Mouse (Mus musculus): ENCODE measurements around the gene Taf8. TPM values are rescaled to one million over a fixed set of nuclear protein-coding genes. Genes with fewer than 3 reads are reported as not detected.

Gene Taf8
- polyA plus RNA-seq, 1 experiment from 2014 or later: 22.0 TPM

DNA sequence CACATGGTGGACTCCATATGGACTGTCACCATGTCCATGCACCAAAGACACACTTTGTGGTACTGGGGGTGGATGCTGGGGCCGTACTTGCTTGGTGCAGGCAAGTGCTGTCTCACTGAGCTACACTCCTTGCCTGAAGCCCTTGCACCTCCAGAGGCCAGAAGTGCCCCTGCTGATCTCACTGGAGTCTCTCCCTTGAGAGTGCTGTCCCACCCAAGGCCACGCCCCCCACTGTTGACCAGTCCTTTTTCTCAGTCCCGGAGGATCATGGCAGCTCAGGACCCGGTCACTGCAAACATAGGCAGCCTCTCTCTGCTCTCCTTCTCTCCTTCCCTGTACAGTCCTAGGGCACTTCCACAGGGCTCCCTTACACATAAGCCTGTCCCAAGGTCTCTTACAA, 27.8 kb downstream of the Taf8 start:
- no peaks in the 10 kb centered on the region for H3K4me1 ChIP-seq
- H3K9ac ChIP-seq: no peak overlapping the region
- H3K27me3 ChIP-seq (replicated peaks): no peaks in the 10 kb centered on the region
- H3K27ac ChIP-seq: no peak overlapping the region
- WGBS: 79% methylated on average over 4 of the region's 4 CpGs
- no peak for ATAC-seq (replicated peaks)
- H3K4me2 ChIP-seq: no peak overlapping the region
- H3K36me3 ChIP-seq (replicated peaks): no peaks in the 10 kb centered on the region
- no peak overlapping the region for H3K4me3 ChIP-seq
- no peaks in the 10 kb centered on the region for H3K9me3 ChIP-seq

- WGBS: 15% methylated on average over 8 of the region's 8 CpGs
- no peaks in the 10 kb centered on the region for H3K36me3 ChIP-seq (replicated peaks)
- no peak overlapping the region for H3K4me3 ChIP-seq
- peaks cover 5% of the 10 kb centered on the region for H3K27me3 ChIP-seq (replicated peaks)
- no peak for ATAC-seq (replicated peaks)
- H3K9me3 ChIP-seq: no peaks in the 10 kb centered on the region
- H3K4me2 ChIP-seq: no peak overlapping the region
- no peak overlapping the region for H3K9ac ChIP-seq
- no peak overlapping the region for H3K27ac ChIP-seq
- H3K4me1 ChIP-seq: no peaks in the 10 kb centered on the region
These were observed 28.6 kb downstream of the Taf8 start for GRCm38 (mm10) chr17:47473434-47473974.

- Histone ChIP-seq H3K4me3 (no peak overlapping the region), H3K27ac (no peak overlapping the region), H3K4me2 (no peak overlapping the region), H3K27me3 (replicated peaks) (peaks cover 13% of the 10 kb centered on the region), H3K9me3 (no peaks in the 10 kb centered on the region), H3K36me3 (replicated peaks) (no peaks in the 10 kb centered on the region), H3K4me1 (no peaks in the 10 kb centered on the region), H3K9ac (no peak overlapping the region)
- WGBS: 62% methylated on average over 15 of the region's 15 CpGs
- no peak for ATAC-seq (replicated peaks)
These were observed 29.4 kb downstream of the Taf8 start for GRCm38 (mm10) chr17:47472435-47473350.

DNA sequence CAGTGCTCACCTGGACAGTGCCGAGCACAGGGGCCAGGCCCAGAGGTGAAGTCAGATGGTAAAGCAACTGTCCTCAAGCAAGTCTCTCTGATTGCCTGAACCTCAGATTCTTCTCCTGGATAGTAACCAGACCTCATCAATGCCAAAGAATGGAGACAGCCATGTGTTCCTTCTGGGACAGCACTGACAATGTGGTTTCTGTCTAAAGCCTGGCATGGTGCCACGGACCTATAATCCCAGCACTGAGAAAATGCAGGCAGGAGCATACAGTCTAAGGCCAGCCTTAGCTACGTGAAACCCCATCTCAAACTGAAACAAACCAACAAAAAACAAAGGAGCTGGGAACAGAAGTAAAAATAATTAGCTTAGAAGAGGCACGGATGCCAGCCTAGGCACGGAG, 31.4 kb downstream of the Taf8 start:
- H3K4me2 ChIP-seq: no peak overlapping the region
- H3K27ac ChIP-seq: no peak overlapping the region
- H3K4me3 ChIP-seq: no peak overlapping the region
- peaks cover 25% of the 10 kb centered on the region for H3K27me3 ChIP-seq (replicated peaks)
- no peaks in the 10 kb centered on the region for H3K9me3 ChIP-seq
- WGBS: 70% methylated on average over 5 of the region's 5 CpGs
- H3K4me1 ChIP-seq: no peaks in the 10 kb centered on the region
- no peaks in the 10 kb centered on the region for H3K36me3 ChIP-seq (replicated peaks)
- ATAC-seq (replicated peaks): no peak
- H3K9ac ChIP-seq: no peak overlapping the region

DNA sequence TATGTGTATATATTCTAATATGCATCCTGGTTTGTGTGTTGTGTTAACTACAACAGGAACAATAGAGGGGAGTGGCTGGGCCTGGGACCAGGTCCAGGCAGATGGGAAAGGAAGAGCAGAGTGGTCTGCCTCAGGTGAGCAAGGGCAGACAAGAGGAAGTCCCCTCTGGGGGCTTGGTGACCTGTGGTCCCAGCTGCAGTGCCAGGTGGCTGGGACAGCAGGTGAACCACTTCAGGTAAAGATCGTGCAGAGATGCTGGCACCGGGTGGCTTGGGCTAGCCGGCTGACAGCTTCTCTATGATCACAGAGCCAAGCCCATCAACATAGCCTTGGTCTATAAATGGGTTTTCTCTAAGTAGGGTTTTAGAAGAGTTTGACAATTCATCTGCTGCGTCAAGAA, 32.0 kb downstream of the Taf8 start:
- peaks cover 25% of the 10 kb centered on the region for H3K27me3 ChIP-seq (replicated peaks)

DNA sequence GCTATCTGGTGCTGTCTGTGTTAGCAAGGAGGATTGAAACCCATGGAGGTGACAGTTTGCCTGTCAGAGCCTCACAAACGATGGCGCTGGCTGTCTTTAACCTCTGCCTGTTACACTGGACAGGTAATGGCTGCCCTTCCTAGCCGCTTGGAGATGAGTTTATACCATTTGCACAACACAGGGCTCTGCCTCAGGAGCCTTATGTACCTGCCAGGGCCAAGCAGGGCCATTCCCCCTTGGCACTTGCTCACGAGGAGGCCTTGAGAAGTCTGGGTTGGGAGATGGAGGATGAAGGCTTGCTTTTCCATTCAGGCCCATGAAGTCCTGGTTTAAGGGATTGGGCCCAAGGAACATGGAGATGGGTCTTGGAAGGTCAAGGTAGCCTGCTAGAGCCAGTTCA, 32.5 kb downstream of the Taf8 start:
- ATAC-seq (replicated peaks): no peak
- H3K36me3 ChIP-seq (replicated peaks): no peaks in the 10 kb centered on the region
- H3K9me3 ChIP-seq: no peaks in the 10 kb centered on the region
- no peak overlapping the region for H3K4me3 ChIP-seq
- no peak overlapping the region for H3K9ac ChIP-seq
- WGBS: 84% methylated on average over 4 of the region's 4 CpGs
- H3K4me2 ChIP-seq: no peak overlapping the region
- no peaks in the 10 kb centered on the region for H3K4me1 ChIP-seq
- H3K27me3 ChIP-seq (replicated peaks): peaks cover 25% of the 10 kb centered on the region
- H3K27ac ChIP-seq: no peak overlapping the region

More for the DNA sequence above, 32.0 kb downstream of the Taf8 start:
- H3K27ac ChIP-seq: no peak overlapping the region
- H3K4me3 ChIP-seq: no peak overlapping the region
- H3K9me3 ChIP-seq: no peaks in the 10 kb centered on the region
- no peaks in the 10 kb centered on the region for H3K4me1 ChIP-seq
- WGBS: 93% methylated on average over 4 of the region's 4 CpGs
- H3K36me3 ChIP-seq (replicated peaks): no peaks in the 10 kb centered on the region
- no peak overlapping the region for H3K9ac ChIP-seq
- H3K4me2 ChIP-seq: no peak overlapping the region
- ATAC-seq (replicated peaks): no peak

DNA sequence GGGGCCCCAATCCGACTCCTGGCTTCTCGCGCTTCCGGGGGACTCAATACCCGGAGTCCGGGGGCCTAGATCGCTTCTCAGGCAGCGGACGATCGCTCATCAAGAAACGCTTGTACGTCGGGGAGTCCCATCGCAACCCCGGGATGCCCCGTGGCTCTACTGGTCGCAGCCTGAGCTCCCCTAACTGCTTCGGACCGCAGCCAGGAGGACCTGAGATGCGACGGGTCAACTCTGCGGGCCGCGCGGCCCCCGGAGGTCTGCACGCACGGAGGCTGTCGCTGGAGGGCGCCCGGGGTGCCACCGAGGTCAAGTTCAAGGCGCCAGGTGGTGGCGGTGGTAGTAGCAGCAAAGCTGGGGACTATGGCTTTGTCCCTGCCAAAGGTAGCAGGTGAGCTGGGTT, 33.6 kb downstream of the Taf8 start:
- Histone ChIP-seq H3K9ac (no peak overlapping the region), H3K4me1 (no peaks in the 10 kb centered on the region), H3K36me3 (replicated peaks) (no peaks in the 10 kb centered on the region), H3K27me3 (replicated peaks) (peaks cover 25% of the 10 kb centered on the region), H3K4me3 (peak overlapping the region; percentile 2; the same call in 1 of the 2 replicates), H3K4me2 (peak overlapping the region; percentile 10; the same call in 1 of the 2 replicates), H3K9me3 (no peaks in the 10 kb centered on the region), H3K27ac (no peak overlapping the region)
- WGBS: 4% methylated on average over 34 of the region's 34 CpGs
- no peak for ATAC-seq (replicated peaks)

GRCm38 (mm10) chr17:47468063-47468462, 34.0 kb downstream of the Taf8 start:
- H3K4me3 ChIP-seq: peak overlapping the region; percentile 2; the same call in 1 of the 2 replicates
- H3K4me1 ChIP-seq: no peaks in the 10 kb centered on the region
- no peak overlapping the region for H3K9ac ChIP-seq
- no peaks in the 10 kb centered on the region for H3K36me3 ChIP-seq (replicated peaks)
- WGBS: 20% methylated on average over 14 of the region's 14 CpGs
- H3K27me3 ChIP-seq (replicated peaks): peaks cover 25% of the 10 kb centered on the region
- H3K9me3 ChIP-seq: no peaks in the 10 kb centered on the region
- peak overlapping the region; percentile 10; the same call in 1 of the 2 replicates for H3K4me2 ChIP-seq
- H3K27ac ChIP-seq: no peak overlapping the region
- ATAC-seq (replicated peaks): no peak

DNA sequence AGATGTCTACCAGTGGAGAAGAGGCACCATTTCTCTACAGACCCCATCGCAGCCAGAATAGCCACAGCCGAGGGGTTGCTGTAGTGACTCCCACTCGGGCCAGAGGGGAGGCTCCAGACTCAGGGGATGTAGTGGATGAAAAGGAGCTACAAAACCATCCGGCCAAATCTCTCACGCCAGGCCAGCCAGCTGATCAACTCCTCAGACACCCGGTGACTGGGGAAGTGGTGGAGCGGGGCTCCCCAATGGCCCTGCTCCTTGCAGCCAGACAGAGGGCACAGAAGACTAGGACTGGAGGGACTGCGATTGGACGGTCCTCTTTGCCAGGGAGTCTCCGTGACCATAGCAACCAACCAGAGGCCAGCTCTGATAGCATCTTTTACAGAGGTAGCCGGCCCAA, 34.4 kb downstream of the Taf8 start:
- H3K27me3 ChIP-seq (replicated peaks): peaks cover 25% of the 10 kb centered on the region

GRCm38 (mm10) chr17:47466284-47466683, 35.8 kb downstream of the Taf8 start:
- WGBS: 29% methylated on average over 9 of the region's 9 CpGs
- peaks cover 25% of the 10 kb centered on the region for H3K27me3 ChIP-seq (replicated peaks)
- ATAC-seq (replicated peaks): no peak
- no peak overlapping the region for H3K9ac ChIP-seq
- no peaks in the 10 kb centered on the region for H3K9me3 ChIP-seq
- no peak overlapping the region for H3K4me3 ChIP-seq
- H3K27ac ChIP-seq: no peak overlapping the region
- H3K4me2 ChIP-seq: no peak overlapping the region
- H3K36me3 ChIP-seq (replicated peaks): no peaks in the 10 kb centered on the region
- H3K4me1 ChIP-seq: no peaks in the 10 kb centered on the region

More for the DNA sequence above, 34.4 kb downstream of the Taf8 start:
- Histone ChIP-seq H3K9me3 (no peaks in the 10 kb centered on the region), H3K4me1 (no peaks in the 10 kb centered on the region), H3K27ac (no peak overlapping the region), H3K4me2 (no peak overlapping the region), H3K4me3 (no peak overlapping the region), H3K9ac (no peak overlapping the region), H3K36me3 (replicated peaks) (no peaks in the 10 kb centered on the region)
- ATAC-seq (replicated peaks): no peak
- 59% methylated on average over 11 of the region's 11 CpGs for WGBS

DNA sequence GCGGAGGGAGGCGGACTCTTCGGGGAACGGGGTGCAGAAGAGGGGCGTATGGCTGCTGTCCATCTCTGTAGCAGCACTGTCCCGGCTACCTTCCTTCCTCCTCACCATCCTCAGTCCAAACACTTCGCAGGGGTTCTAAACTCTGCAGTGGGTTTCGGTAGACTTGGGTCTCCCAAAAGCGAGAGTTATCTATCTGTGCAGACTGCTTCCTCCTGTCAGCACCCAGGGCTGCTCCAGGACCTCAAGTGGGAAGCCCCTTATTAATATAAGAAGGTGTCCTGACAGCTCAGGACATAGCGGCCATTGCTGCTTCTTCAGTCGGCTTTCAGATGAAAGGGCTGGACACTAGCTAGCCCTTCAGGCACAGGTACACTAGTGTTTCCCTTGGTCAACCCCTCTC, 37.1 kb downstream of the Taf8 start:
- ATAC-seq (replicated peaks): no peak
- no peaks in the 10 kb centered on the region for H3K4me1 ChIP-seq
- no peak overlapping the region for H3K4me3 ChIP-seq
- 73% methylated on average over 11 of the region's 11 CpGs for WGBS
- H3K9me3 ChIP-seq: no peaks in the 10 kb centered on the region
- no peak overlapping the region for H3K27ac ChIP-seq
- peaks cover 28% of the 10 kb centered on the region for H3K27me3 ChIP-seq (replicated peaks)
- H3K36me3 ChIP-seq (replicated peaks): no peaks in the 10 kb centered on the region
- H3K4me2 ChIP-seq: no peak overlapping the region
- no peak overlapping the region for H3K9ac ChIP-seq

DNA sequence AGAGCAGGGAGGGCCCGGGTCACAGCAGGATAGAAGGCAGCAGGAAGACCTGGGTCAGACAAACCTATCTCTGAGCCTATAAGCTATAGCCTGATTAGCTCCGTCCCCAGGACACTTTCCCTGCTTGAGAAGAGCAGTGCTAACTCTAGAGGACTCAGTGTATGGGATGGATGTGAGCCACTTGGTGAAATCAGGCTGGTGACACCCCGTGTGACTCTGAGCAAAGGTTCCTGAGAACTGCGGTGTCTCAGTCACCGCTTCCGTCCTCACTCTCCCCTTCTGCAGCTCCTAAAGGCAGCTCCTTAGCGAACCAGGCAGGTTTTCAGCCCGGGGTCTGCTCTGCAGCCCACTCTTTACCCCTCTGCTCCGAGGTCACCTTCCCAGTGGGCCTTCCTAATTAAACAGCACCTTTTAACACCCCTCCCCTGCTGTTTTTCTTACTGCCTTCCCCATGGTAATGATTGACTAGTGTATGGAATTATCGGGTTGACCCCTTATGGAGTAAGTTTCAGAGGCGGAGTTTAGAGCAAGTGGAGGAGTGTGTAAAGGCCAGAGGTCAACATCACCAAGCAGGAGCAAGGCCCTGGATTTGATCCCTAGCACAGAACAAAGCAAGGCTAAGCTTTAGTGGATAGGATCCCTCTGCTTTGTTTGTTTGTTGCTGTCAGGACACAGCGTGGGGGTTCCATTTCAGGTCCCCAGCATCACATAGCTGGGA, 37.7 kb downstream of the Taf8 start:
- no peak overlapping the region for H3K9ac ChIP-seq

More for the DNA sequence above, 37.7 kb downstream of the Taf8 start:
- Histone ChIP-seq H3K4me3 (no peak overlapping the region), H3K9me3 (no peaks in the 10 kb centered on the region), H3K36me3 (replicated peaks) (no peaks in the 10 kb centered on the region), H3K4me1 (no peaks in the 10 kb centered on the region), H3K4me2 (no peak overlapping the region), H3K27ac (no peak overlapping the region), H3K27me3 (replicated peaks) (peaks cover 28% of the 10 kb centered on the region)
- 41% methylated on average over 12 of the region's 12 CpGs for WGBS
- no peak for ATAC-seq (replicated peaks)
